Mouse (Mus musculus) E14TG2a.4 (cell line): Measurements from ENCODE around the gene Faim.

ENCODE experiments used
- CTCF ChIP-seq: conservative IDR thresholded peaks from 2 replicates; pipeline ENCODE4 v1.5.1; 2014; ENCODE audit warnings: low read length
- NANOG ChIP-seq: IDR thresholded peaks from 2 replicates; pipeline ENCODE4 v1.6.1; 2014; ENCODE audit warnings: borderline replicate concordance, low read length, mixed read lengths

GRCm38 (mm10) chr9:98976520-98976919, 9.7 kb upstream of the Faim start:
- peak; percentile 65 for TF ChIP-seq CTCF
- no peak for TF ChIP-seq NANOG
